Mouse (Mus musculus): Measurements from ENCODE around the gene Smim12. TPM values are rescaled to one million over a fixed set of nuclear protein-coding genes. Genes with fewer than 3 reads are reported as not detected.

Smim12 gene
- polyA plus RNA-seq, 1 experiment from 2014 or later = 60.3 TPM

DNA sequence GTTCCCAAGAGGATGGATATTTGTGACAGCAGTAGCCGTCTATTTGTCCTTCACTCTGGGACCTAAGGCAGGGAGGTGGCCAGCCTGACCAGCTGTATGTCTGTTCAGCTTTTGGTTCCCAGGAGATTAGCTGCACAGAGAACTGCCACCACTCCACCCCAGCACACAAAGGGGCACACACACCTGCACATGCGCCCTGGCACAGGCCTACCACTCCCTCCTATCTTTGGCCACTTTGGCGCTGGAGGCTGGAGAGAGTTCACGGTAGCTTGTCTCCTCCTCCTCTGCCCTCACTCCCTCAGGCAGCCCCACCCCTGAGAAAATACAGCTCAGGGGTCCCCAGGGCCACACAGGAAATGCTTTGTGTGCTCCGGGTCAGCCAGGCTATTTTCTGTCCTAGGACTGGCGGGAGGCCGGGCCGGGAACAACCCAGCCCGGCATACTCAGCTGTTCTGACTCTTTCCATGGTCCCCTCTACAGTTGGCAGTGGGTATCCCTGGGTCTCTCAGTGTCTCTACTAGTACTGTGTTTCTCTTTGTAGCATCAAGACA lies 34.9 kb downstream of the Smim12 start:
- no peak overlapping the region for H3K4me2 ChIP-seq
- 0 out of 2 replicates have a peak overlapping the region, but pooled peaks have one; percentile 13 for H3K27ac ChIP-seq (replicated peaks)
- 63% methylated on average over 9 of the region's 9 CpGs for WGBS
- no peaks in the 10 kb centered on the region; the same call in 1 of the 2 replicates for H3K4me1 ChIP-seq (replicated peaks)
- H3K9ac ChIP-seq = no peak overlapping the region
- no peaks in the 10 kb centered on the region for H3K27me3 ChIP-seq
- H3K4me3 ChIP-seq = no peak overlapping the region
- no peaks in the 10 kb centered on the region for H3K36me3 ChIP-seq
- no peak for ATAC-seq (ENCODE audit: low read depth)
- no peaks in the 10 kb centered on the region for H3K9me3 ChIP-seq

DNA sequence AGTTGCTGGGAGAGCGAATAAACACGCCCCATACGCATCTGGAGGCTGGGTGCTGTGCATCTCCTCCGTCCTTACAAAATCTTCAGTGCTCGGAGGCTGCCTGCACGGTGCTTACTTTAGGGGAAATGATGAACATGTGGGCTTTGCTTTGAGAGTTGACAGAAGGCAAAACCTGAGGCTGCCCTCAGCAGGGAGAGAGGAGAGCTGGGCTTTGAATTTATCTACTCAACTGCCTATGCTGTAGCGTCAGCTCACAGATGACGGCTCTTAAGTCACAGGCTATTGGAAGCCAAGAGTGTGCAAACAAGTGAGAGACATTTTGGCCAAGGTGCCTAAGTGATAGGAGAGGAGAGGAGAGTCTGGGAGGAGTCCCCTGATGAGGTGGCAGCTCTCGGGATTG lies 35.7 kb downstream of the Smim12 start:
- H3K4me3 ChIP-seq = no peak overlapping the region
- H3K27ac ChIP-seq (replicated peaks) = 0 out of 2 replicates have a peak overlapping the region, but pooled peaks have one; percentile 13
- H3K27me3 ChIP-seq = no peaks in the 10 kb centered on the region
- H3K4me1 ChIP-seq (replicated peaks) = no peaks in the 10 kb centered on the region; the same call in 1 of the 2 replicates
- WGBS = 78% methylated on average over 9 of the region's 9 CpGs
- no peak for ATAC-seq (ENCODE audit: low read depth)
- H3K4me2 ChIP-seq = no peak overlapping the region
- H3K36me3 ChIP-seq = no peaks in the 10 kb centered on the region
- H3K9ac ChIP-seq = no peak overlapping the region
- H3K9me3 ChIP-seq = no peaks in the 10 kb centered on the region

DNA sequence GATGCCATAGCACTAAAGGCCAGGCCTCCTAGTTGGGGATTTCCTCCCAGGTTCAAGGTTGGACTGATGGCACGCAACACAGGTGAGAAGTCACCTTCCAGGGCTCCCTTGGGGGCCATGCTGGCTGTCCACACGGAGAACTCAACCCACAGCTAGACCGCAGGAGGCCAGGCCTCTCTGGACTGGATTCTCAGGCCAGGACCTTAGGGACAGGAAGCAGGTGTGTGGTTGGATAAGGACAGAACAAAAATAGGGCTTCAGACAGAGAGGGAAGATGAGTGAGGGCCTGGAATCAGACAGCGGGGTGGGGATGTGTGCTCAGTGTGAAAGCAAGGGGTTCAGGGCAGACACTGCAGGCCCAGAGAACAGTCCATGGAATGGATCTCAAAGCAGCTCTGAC lies 43.3 kb downstream of the Smim12 start:
- ATAC-seq (ENCODE audit: low read depth) = no peak
- 82% methylated on average over 4 of the region's 4 CpGs for WGBS
- no peak overlapping the region for H3K27ac ChIP-seq (replicated peaks)
- no peaks in the 10 kb centered on the region for H3K27me3 ChIP-seq
- H3K4me1 ChIP-seq (replicated peaks) = no peaks in the 10 kb centered on the region
- H3K36me3 ChIP-seq = no peaks in the 10 kb centered on the region
- H3K4me3 ChIP-seq = no peak overlapping the region
- H3K4me2 ChIP-seq = no peak overlapping the region
- no peaks in the 10 kb centered on the region for H3K9me3 ChIP-seq
- H3K9ac ChIP-seq = no peak overlapping the region

DNA sequence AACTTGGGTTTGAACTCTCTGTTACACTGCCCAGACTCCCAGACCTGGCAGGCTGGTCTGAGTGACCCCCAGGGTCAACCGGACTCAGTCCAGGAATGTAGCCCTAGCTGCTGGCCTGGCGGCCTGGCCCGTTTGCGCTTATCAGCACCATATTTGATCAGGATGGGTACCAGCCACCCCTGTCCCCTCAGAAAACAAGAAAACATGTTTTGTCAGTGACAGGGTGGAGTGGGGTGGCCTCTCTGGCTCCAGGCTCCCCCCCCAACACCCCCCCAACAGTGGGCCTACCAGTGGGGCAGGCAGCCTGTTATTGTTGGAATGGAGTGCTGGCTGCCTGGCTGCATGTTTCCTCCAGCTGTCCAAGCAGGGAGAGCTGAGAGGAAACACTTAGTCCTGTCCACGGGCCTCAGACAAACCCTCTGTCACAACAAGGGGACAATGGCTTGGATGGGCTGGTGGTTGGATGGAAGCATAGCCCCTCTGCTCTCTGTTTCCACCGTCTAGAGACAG lies 45.5 kb downstream of the Smim12 start:
- ATAC-seq (ENCODE audit: low read depth) = no peak
- Histone ChIP-seq H3K4me1 (replicated peaks) (no peaks in the 10 kb centered on the region), H3K4me3 (no peak overlapping the region), H3K27me3 (no peaks in the 10 kb centered on the region), H3K4me2 (no peak overlapping the region), H3K9ac (no peak overlapping the region), H3K9me3 (no peaks in the 10 kb centered on the region), H3K27ac (replicated peaks) (no peak overlapping the region), H3K36me3 (no peaks in the 10 kb centered on the region)
- WGBS = 84% methylated on average over 6 of the region's 6 CpGs

DNA sequence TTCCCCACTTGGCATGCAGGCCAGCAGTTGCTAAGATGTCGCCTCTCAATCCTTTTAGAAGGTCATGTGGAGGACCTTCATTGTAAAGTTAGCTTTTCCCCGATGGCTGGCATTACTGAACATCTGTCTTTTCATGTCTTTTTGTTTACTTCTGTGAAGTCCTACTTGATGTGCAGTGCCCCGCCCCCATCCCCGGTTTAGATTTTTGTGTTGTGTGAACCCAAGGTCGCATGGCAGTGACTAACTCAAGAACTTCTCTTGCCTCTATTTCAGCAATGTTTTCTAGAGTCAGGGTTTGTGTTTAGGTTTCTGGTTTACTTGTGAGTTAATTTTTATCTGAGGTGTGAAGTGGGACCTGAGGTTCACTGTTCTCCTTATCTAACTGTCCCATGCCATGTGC lies 49.0 kb downstream of the Smim12 start:
- no peak for ATAC-seq (ENCODE audit: low read depth)
- H3K4me3 ChIP-seq = no peak overlapping the region
- no peak overlapping the region for H3K4me2 ChIP-seq
- H3K9me3 ChIP-seq = no peaks in the 10 kb centered on the region
- no peak overlapping the region for H3K27ac ChIP-seq (replicated peaks)
- 78% methylated on average over 5 of the region's 5 CpGs for WGBS
- H3K9ac ChIP-seq = no peak overlapping the region
- H3K4me1 ChIP-seq (replicated peaks) = no peaks in the 10 kb centered on the region
- no peaks in the 10 kb centered on the region for H3K36me3 ChIP-seq
- no peaks in the 10 kb centered on the region for H3K27me3 ChIP-seq

Other genes with a start within 250 kb of the Smim12 start
- 88.0 and 102 TPM in 2 replicates for gene Sfpq, start 222.5 kb upstream of the Smim12 start, polyA plus RNA-seq (2015; fragmentation: Nextera tagmentation; extraction: Ambion mirVana)
- 25.0 TPM in 2 replicates for gene Zmym1, start 182.6 kb upstream of the Smim12 start, polyA plus RNA-seq (2015; fragmentation: Nextera tagmentation; extraction: Ambion mirVana)
- 27.9 and 29.2 TPM in 2 replicates for gene Zmym6, start 166.4 kb upstream of the Smim12 start, polyA plus RNA-seq (2015; fragmentation: Nextera tagmentation; extraction: Ambion mirVana)
- gene Tmem35b, start 120.1 kb upstream of the Smim12 start, polyA plus RNA-seq (2015; fragmentation: Nextera tagmentation; extraction: Ambion mirVana) = 18.6 and 18.8 TPM in 2 replicates
- gene Dlgap3, start 74.6 kb upstream of the Smim12 start, polyA plus RNA-seq (2015; fragmentation: Nextera tagmentation; extraction: Ambion mirVana) = 12.3 and 13.4 TPM in 2 replicates
- 18.4 and 22.9 TPM in 2 replicates for gene Gja4, start 70.3 kb downstream of the Smim12 start, polyA plus RNA-seq (2015; fragmentation: Nextera tagmentation; extraction: Ambion mirVana)
- not detected in 2 replicates for gene Gjb3, start 87.1 kb downstream of the Smim12 start, polyA plus RNA-seq (2015; fragmentation: Nextera tagmentation; extraction: Ambion mirVana)
- not detected in 2 replicates for gene Gjb4, start 110.3 kb downstream of the Smim12 start, polyA plus RNA-seq (2015; fragmentation: Nextera tagmentation; extraction: Ambion mirVana)
- gene Gjb5, start 114.4 kb downstream of the Smim12 start, polyA plus RNA-seq (2015; fragmentation: Nextera tagmentation; extraction: Ambion mirVana) = 0.22 and 0.45 TPM in 2 replicates

Data from neural tube, embryonic 13.5 days (tissue).